Mouse (Mus musculus) lung, adult 2 months (tissue): Measurements from ENCODE around the gene Esm1. TPM values are rescaled to one million over a fixed set of nuclear protein-coding genes. Genes with fewer than 3 reads are reported as not detected.

Experiments used
- DNase-seq: peaks from one replicate; pipeline ENCODE4 v3.0.0; 2022
- H3K4me1 ChIP-seq: fragments of 200-500 bp; 2 replicates; pipeline ENCODE4 v1.6.1; 2011; ENCODE audit warnings: low read length; ENCODE audit not compliant: control insufficient read depth, insufficient read depth
- H3K4me3 ChIP-seq: fragments of 200-500 bp; replicated peaks from 2 replicates; pipeline ENCODE3; 2011; ENCODE audit warnings: low read depth, mild to moderate bottlenecking, control low read depth, low read length; ENCODE audit errors: extremely low read depth
- CTCF ChIP-seq: fragments of 200-500 bp; IDR thresholded peaks from 2 replicates; pipeline ENCODE4 v1.5.1; 2011; ENCODE audit warnings: mild to moderate bottlenecking, low read length, control low read depth; ENCODE audit not compliant: insufficient read depth
- POLR2A ChIP-seq: fragments of 200-500 bp; IDR thresholded peaks from 2 replicates; pipeline ENCODE4 v1.6.1; 2011; ENCODE audit warnings: low read depth, mild to moderate bottlenecking, control low read depth, low read length, borderline replicate concordance; ENCODE audit errors: extremely low read depth
- WGBS: fragments of 180-500 bp; shearing (Covaris S2); methylation state at CpG from one replicate; pipeline ENCODE4 v1.1.7; 2018; 5-methylcytosine and 5-hydroxymethylcytosine counted together
- polyA plus RNA-seq: library from polyadenylated mRNA; depleted of rRNA; stranded (reverse); fragments of >200 nt; gene quantifications from 2 replicates; pipeline ENCODE4 v1.2.3, GENCODE M21; 2012

Gene Esm1
- polyA plus RNA-seq, 1 experiment, result 5.7 TPM

DNA sequence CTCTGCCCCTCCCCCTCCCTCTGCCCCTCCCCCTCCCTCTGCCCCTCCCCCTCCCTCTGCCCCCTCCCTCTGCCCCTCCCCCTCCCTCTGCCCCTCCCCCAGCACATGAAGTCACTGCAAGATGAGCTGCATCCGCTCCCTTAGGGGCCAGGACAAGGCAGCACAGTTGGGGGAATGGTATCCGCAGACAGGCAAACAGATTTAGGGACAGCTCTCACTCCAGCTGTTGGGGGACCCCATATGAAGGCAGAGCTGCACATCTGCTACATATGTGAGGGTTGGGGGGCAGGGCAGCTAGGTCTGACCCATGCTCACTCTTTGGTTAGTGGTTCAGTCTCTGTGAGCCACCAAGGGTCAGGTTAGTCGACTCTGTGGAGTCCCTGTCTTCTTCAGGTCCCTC, 10.1 kb upstream of the Esm1 start:
- Histone ChIP-seq H3K4me1 (peaks cover 4% of the 10 kb centered on the region), H3K4me3 (no peak overlapping the region)
- WGBS, result 76% methylated on average over 3 of the region's 3 CpGs
- TF ChIP-seq CTCF (no peak), POLR2A (no peak)
- no peak for DNase-seq

DNA sequence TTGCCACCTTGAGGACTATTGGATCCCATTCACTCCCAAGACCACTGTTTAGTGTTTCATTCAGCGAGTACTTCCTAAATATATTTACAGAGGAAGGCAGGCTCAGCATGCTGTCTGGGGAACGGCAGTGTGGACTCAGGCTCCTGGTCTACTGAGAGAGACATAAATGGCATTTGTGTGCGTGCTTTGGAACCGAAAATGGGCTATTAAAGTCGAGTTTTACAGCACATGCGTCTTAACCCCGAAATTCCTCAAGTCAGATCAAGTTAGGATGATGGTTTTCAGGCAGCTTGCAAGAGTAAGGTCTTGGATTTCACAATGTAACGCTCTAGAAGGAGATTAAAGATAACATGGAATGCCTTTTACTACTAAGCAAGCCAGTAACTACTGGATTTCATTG, 8.7 kb upstream of the Esm1 start:
- Histone ChIP-seq H3K4me3 (no peak overlapping the region), H3K4me1 (peaks cover 4% of the 10 kb centered on the region)
- 66% methylated on average over 8 of the region's 8 CpGs for WGBS
- TF ChIP-seq CTCF (no peak), POLR2A (no peak)
- DNase-seq, result no peak

GRCm38 (mm10) chr13:113201631-113202030, 7.8 kb upstream of the Esm1 start:
- 73% methylated on average over 2 of the region's 2 CpGs for WGBS
- no peak for DNase-seq
- peaks cover 4% of the 10 kb centered on the region for H3K4me1 ChIP-seq
- no peak for TF ChIP-seq POLR2A
- no peak for TF ChIP-seq CTCF
- H3K4me3 ChIP-seq, result no peak overlapping the region

DNA sequence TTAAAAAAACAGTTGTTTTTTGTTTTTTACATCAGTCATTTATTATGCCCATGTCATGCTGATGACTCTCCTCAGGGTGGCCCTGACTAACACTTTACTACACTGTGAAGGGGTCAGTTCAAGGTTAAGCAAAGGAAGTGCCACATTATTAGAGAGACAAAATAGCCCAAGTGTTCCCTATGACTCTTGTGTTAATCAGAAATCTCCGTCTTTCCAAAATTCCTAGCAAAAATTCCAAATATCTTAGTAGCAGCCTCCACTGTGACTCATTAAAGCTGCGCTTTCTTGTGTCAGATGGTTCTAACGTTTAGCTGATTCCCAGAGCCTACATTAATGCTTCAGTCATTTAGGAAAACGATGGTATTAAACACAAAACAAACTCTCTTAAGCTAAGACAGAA, 7.3 kb upstream of the Esm1 start:
- TF ChIP-seq CTCF (no peak), POLR2A (no peak)
- Histone ChIP-seq H3K4me3 (no peak overlapping the region), H3K4me1 (peaks cover 4% of the 10 kb centered on the region)
- WGBS, result 69% methylated on average over 4 of the region's 4 CpGs
- no peak for DNase-seq

GRCm38 (mm10) chr13:113203146-113203545, 6.3 kb upstream of the Esm1 start:
- Histone ChIP-seq H3K4me3 (no peak overlapping the region), H3K4me1 (no peaks in the 10 kb centered on the region)
- DNase-seq, result no peak
- 58% methylated on average over 5 of the region's 5 CpGs for WGBS
- TF ChIP-seq CTCF (no peak), POLR2A (no peak)

- no peak for TF ChIP-seq POLR2A
- no peak for TF ChIP-seq CTCF
- WGBS, result 69% methylated on average over 5 of the region's 5 CpGs
- Histone ChIP-seq H3K4me3 (no peak overlapping the region), H3K4me1 (peaks cover 8% of the 10 kb centered on the region)
- no peak for DNase-seq
Observed at GRCm38 (mm10) chr13:113205346-113205745, 4.1 kb upstream of the Esm1 start.

- no peak for DNase-seq
- Histone ChIP-seq H3K4me1 (peaks cover 8% of the 10 kb centered on the region), H3K4me3 (no peak overlapping the region)
- TF ChIP-seq POLR2A (no peak), CTCF (no peak)
- WGBS, result 61% methylated on average over 15 of the region's 15 CpGs
Observed at GRCm38 (mm10) chr13:113211345-113211744, 1.9 kb downstream of the Esm1 start.

DNA sequence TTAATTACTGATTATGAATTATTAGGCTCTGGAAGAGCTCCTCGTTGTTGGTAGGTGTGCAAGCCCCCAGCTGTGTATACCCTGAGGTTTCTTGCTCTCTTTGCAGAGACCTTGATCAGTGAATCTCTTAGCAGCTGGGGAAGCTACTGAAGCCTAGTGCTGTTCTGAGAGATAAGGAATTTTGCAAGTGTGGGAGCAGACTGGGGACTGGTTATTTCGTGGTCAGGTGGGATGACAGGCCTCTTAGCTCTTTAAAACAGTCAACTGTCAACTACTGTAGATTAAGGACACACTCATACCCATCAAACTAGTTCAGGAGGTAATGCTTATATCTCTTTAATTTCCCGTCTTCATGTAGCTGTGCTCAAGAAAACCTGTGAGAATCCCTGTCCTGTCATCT, 2.9 kb downstream of the Esm1 start:
- Histone ChIP-seq H3K4me1 (peaks cover 8% of the 10 kb centered on the region), H3K4me3 (no peak overlapping the region)
- DNase-seq, result no peak
- no peak for TF ChIP-seq CTCF
- no peak for TF ChIP-seq POLR2A
- 65% methylated on average over 3 of the region's 3 CpGs for WGBS

DNA sequence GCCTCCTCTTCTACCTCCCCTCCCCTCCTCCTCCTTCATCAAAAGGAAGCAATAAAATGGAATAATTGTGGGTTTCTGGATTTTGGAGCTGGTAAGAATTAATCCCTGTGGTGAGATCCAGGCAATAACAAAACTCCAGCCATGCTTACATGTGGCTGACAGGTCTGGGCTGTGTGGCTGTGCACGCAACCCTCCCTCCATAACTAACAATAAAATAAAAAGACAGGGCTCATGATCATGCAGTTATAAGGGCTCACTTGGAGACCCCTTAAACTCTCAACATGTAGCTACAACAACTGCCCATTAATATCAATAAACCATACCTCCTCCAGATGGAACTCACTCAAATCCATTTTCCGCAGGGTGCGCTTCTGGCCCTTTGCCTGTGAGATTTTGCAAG, 4.4 kb downstream of the Esm1 start:
- no peak for DNase-seq
- no peak for TF ChIP-seq POLR2A
- no peak for TF ChIP-seq CTCF
- WGBS, result 96% methylated on average over 3 of the region's 3 CpGs
- Histone ChIP-seq H3K4me3 (no peak overlapping the region), H3K4me1 (peaks cover 8% of the 10 kb centered on the region)

DNA sequence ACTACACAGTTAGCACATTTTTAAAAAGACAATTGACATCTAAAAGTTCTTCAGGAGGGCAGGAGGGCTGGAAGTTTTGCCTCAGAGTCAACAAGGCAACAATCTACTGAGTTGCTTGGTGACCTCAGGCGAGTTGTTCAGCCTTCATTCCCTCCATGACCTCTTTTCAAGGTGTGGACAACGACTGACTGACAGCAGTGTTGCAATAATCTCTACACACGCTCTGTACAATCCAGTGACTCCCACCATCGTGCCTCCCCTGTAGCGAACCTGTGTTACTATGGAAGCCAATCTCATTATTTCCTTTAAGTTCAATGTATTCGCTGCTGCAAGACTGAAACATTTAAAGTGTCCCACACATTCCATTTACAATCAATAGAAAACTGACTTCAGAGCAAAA, 12.4 kb downstream of the Esm1 start:
- 71% methylated on average over 6 of the region's 6 CpGs for WGBS
- DNase-seq, result no peak
- TF ChIP-seq CTCF (no peak), POLR2A (no peak)
- Histone ChIP-seq H3K4me1 (peaks cover 2% of the 10 kb centered on the region; the same call in 1 of the 2 replicates), H3K4me3 (no peak overlapping the region)

- Histone ChIP-seq H3K4me3 (no peak overlapping the region), H3K4me1 (peaks cover 2% of the 10 kb centered on the region; the same call in 1 of the 2 replicates)
- 18% methylated on average over 2 of the region's 2 CpGs for WGBS
- DNase-seq, result peak; percentile 39
- TF ChIP-seq CTCF (no peak), POLR2A (no peak)
Observed at GRCm38 (mm10) chr13:113224105-113224504, 14.6 kb downstream of the Esm1 start.
